Mouse (Mus musculus) forebrain, embryonic 15.5 days (tissue): ENCODE measurements around the gene Pex3. TPM values are rescaled to one million over a fixed set of nuclear protein-coding genes. Genes with fewer than 3 reads are reported as not detected.
A peak's percentile ranks its signal among the peaks of the same experiment; 100 is the strongest.

Experiments used
- ATAC-seq: fragments of 200-750 bp; cut with Nextera tagmentation; replicated peaks from 2 replicates; pipeline ENCODE4 v1.8.0; 2017; ENCODE audit warnings: mild to moderate bottlenecking, moderate TSS enrichment, moderate library complexity
- H3K27ac ChIP-seq: fragments of 300-500 bp; sonication (generic); replicated peaks from 2 replicates; pipeline ENCODE4 v1.5.1; 2015; ENCODE audit warnings: mild to moderate bottlenecking, inconsistent platforms
- H3K27me3 ChIP-seq: fragments of 300-500 bp; sonication (generic); 2 replicates; pipeline ENCODE4 v1.6.1; 2015; ENCODE audit warnings: inconsistent platforms
- H3K36me3 ChIP-seq: fragments of 300-500 bp; sonication (generic); 2 replicates; pipeline ENCODE4 v1.6.1; 2015; ENCODE audit warnings: mild to moderate bottlenecking, inconsistent platforms
- H3K4me1 ChIP-seq: fragments of 300-500 bp; sonication (generic); 2 replicates; pipeline ENCODE4 v1.6.1; 2015; ENCODE audit warnings: inconsistent platforms
- H3K4me2 ChIP-seq: fragments of 300-500 bp; sonication (generic); replicated peaks from 2 replicates; pipeline ENCODE4 v1.6.1; 2015; ENCODE audit warnings: mild to moderate bottlenecking, inconsistent platforms
- H3K4me3 ChIP-seq: fragments of 300-500 bp; sonication (generic); 2 replicates; pipeline ENCODE4 v1.5.1; 2015; ENCODE audit warnings: mild to moderate bottlenecking, inconsistent platforms
- H3K9ac ChIP-seq: fragments of 300-500 bp; sonication (generic); replicated peaks from 2 replicates; pipeline ENCODE4 v1.6.1; 2015; ENCODE audit warnings: mild to moderate bottlenecking, inconsistent platforms
- H3K9me3 ChIP-seq: fragments of 300-500 bp; sonication (generic); 2 replicates; pipeline ENCODE4 v1.6.1; 2016; ENCODE audit warnings: inconsistent platforms
- WGBS: fragments of 180-500 bp; shearing (Covaris S2); methylation state at CpG from one replicate; pipeline ENCODE4 v1.1.7; 2015; ENCODE audit warnings: mixed read lengths; 5-methylcytosine and 5-hydroxymethylcytosine counted together
- polyA plus RNA-seq: library from polyadenylated mRNA; unstranded; fragments of >200 nt; fragmentation: Nextera tagmentation; extraction: Ambion mirVana; gene quantifications from 2 replicates; pipeline ENCODE4 v1.2.1, GENCODE M21; 2015

Gene Pex3
- polyA plus RNA-seq = 29.3 and 30.7 TPM in 2 replicates

GRCm38 (mm10) chr10:13552646-13553497, at the start of gene Pex3, which contains the start of gene Adat2:
Gene Pex3, minus strand, starts transcription at chr10:13553142.
Gene Adat2, plus strand, starts transcription at chr10:13552894.
- no peaks in the 10 kb centered on the region for H3K9me3 ChIP-seq
- H3K27ac ChIP-seq = peak within 1 kb of the TSS; percentile 78
- under 1% methylated on average over 51 of the region's 51 CpGs for WGBS
- H3K4me3 ChIP-seq = peak within 1 kb of the TSS; percentile 92
- no peaks in the 10 kb centered on the region for H3K36me3 ChIP-seq
- H3K9ac ChIP-seq = peak within 1 kb of the TSS; percentile 88
- no peaks in the 10 kb centered on the region for H3K27me3 ChIP-seq
- peak within 1 kb of the TSS; percentile 67 for H3K4me2 ChIP-seq
- peaks cover 13% of the 10 kb centered on the region for H3K4me1 ChIP-seq
- peak; percentile 96 for ATAC-seq

GRCm38 (mm10) chr10:13600926-13601325, 48.0 kb upstream of the Pex3 start:
- no peak overlapping the region for H3K27ac ChIP-seq
- no peak overlapping the region for H3K4me2 ChIP-seq
- ATAC-seq = no peak
- no peaks in the 10 kb centered on the region for H3K4me1 ChIP-seq
- no peak overlapping the region for H3K4me3 ChIP-seq
- WGBS = 60% methylated on average over 2 of the region's 2 CpGs
- no peaks in the 10 kb centered on the region for H3K36me3 ChIP-seq
- no peaks in the 10 kb centered on the region for H3K27me3 ChIP-seq
- H3K9me3 ChIP-seq = no peaks in the 10 kb centered on the region
- no peak overlapping the region for H3K9ac ChIP-seq

DNA sequence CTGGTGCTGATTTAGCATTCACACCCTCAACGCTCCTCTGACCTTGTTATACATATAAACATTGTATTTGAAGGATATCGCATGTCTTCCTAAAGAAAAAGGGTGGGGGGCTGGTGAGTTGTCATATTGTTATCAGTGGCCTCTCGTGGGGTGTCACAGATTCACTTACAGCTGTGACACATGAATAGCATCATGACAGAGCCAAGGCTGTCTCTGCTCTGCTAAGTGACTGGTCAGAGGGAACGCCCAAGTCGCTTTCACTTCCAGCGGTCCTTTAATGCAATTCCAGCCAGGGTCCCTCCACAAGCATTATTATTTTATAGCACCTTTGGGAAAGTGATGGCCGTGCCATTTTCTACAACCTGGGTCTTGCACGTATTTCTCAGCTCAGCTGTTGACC, 44.5 kb upstream of the Pex3 start:
- Histone ChIP-seq H3K27me3 (no peaks in the 10 kb centered on the region), H3K9ac (no peak overlapping the region), H3K9me3 (no peaks in the 10 kb centered on the region), H3K36me3 (no peaks in the 10 kb centered on the region), H3K4me1 (no peaks in the 10 kb centered on the region), H3K4me2 (no peak overlapping the region), H3K27ac (no peak overlapping the region), H3K4me3 (no peak overlapping the region)
- 74% methylated on average over 8 of the region's 8 CpGs for WGBS
- no peak for ATAC-seq

DNA sequence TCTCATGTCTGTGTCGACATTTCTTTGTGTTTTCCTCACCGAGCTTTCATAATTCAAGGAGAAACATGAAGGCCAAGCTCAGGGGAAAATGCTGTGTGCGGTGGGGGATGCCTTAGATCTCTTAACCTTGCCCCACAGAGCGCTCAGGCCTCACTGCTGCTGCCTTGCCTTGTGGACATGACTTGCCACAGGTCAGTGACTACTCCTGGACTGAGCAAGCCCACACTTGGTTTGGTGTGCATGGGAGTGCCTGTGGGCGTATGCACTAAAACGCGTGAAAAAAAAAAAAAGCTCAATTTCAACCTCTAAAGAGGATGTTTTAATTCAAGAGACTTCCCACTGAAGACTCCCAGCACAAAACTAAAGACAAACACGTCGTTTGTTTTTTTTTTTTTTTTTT, 43.9 kb upstream of the Pex3 start:
- no peaks in the 10 kb centered on the region for H3K9me3 ChIP-seq
- no peaks in the 10 kb centered on the region for H3K4me1 ChIP-seq
- 71% methylated on average over 9 of the region's 9 CpGs for WGBS
- no peaks in the 10 kb centered on the region for H3K36me3 ChIP-seq
- H3K4me3 ChIP-seq = no peak overlapping the region
- ATAC-seq = no peak
- H3K27ac ChIP-seq = no peak overlapping the region
- H3K27me3 ChIP-seq = no peaks in the 10 kb centered on the region
- no peak overlapping the region for H3K4me2 ChIP-seq
- no peak overlapping the region for H3K9ac ChIP-seq

DNA sequence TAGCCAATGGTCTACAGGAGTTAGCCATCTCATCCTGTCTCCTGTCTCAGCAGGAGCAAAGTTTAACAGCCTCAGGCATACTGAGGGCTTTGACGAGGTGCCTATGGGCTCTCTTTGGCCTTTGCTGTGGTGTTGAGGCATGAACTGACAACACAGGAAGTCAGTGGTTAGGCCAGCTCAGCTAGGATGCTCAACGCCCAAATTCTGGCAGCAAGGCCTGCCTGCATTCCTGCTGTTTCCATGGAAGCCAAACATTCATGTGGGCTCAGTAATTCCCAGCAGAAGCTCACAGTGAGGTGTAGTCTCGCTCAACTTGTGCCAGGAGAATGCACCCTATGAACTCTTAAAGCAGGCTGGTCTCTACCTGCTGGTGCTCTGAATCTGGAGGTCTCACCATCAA, 43.1 kb upstream of the Pex3 start:
- no peaks in the 10 kb centered on the region for H3K27me3 ChIP-seq
- H3K9me3 ChIP-seq = no peaks in the 10 kb centered on the region
- H3K4me3 ChIP-seq = no peak overlapping the region
- no peak overlapping the region for H3K4me2 ChIP-seq
- no peak for ATAC-seq
- WGBS = 40% methylated on average over 3 of the region's 3 CpGs
- H3K9ac ChIP-seq = no peak overlapping the region
- H3K36me3 ChIP-seq = no peaks in the 10 kb centered on the region
- no peaks in the 10 kb centered on the region for H3K4me1 ChIP-seq
- H3K27ac ChIP-seq = no peak overlapping the region

- Histone ChIP-seq H3K9me3 (no peaks in the 10 kb centered on the region), H3K4me1 (no peaks in the 10 kb centered on the region), H3K4me2 (no peak overlapping the region), H3K27ac (no peak overlapping the region; the same call in 1 of the 2 replicates), H3K9ac (no peak overlapping the region), H3K27me3 (no peaks in the 10 kb centered on the region), H3K36me3 (no peaks in the 10 kb centered on the region), H3K4me3 (no peak overlapping the region)
- peak; percentile 70 for ATAC-seq
- 71% methylated on average over 3 of the region's 3 CpGs for WGBS
These were observed 40.6 kb upstream of the Pex3 start for GRCm38 (mm10) chr10:13593529-13593928.

- 90% methylated on average over 10 of the region's 10 CpGs for WGBS
These were observed 39.3 kb upstream of the Pex3 start for GRCm38 (mm10) chr10:13592196-13592595.

GRCm38 (mm10) chr10:13587914-13588313, 35.0 kb upstream of the Pex3 start:
- Histone ChIP-seq H3K27ac (no peak overlapping the region), H3K4me3 (no peak overlapping the region), H3K9ac (no peak overlapping the region), H3K9me3 (no peaks in the 10 kb centered on the region), H3K4me1 (no peaks in the 10 kb centered on the region), H3K36me3 (no peaks in the 10 kb centered on the region), H3K4me2 (no peak overlapping the region), H3K27me3 (no peaks in the 10 kb centered on the region)
- no peak for ATAC-seq
- 79% methylated on average over 2 of the region's 2 CpGs for WGBS

More at GRCm38 (mm10) chr10:13592196-13592595, 39.3 kb upstream of the Pex3 start:
- H3K36me3 ChIP-seq = no peaks in the 10 kb centered on the region
- H3K27ac ChIP-seq = no peak overlapping the region
- H3K4me3 ChIP-seq = no peak overlapping the region
- no peaks in the 10 kb centered on the region for H3K27me3 ChIP-seq
- no peaks in the 10 kb centered on the region for H3K9me3 ChIP-seq
- no peak overlapping the region for H3K9ac ChIP-seq
- ATAC-seq = no peak
- H3K4me2 ChIP-seq = no peak overlapping the region
- no peaks in the 10 kb centered on the region for H3K4me1 ChIP-seq

- Histone ChIP-seq H3K27ac (no peak overlapping the region), H3K9me3 (no peaks in the 10 kb centered on the region), H3K4me3 (no peak overlapping the region), H3K4me2 (no peak overlapping the region), H3K9ac (no peak overlapping the region), H3K4me1 (no peaks in the 10 kb centered on the region), H3K36me3 (no peaks in the 10 kb centered on the region), H3K27me3 (peaks cover 3% of the 10 kb centered on the region; the same call in 1 of the 2 replicates)
- 83% methylated on average over 7 of the region's 7 CpGs for WGBS
- ATAC-seq = no peak
These were observed 24.2 kb upstream of the Pex3 start for GRCm38 (mm10) chr10:13577123-13577522.

GRCm38 (mm10) chr10:13572410-13572809, 19.5 kb upstream of the Pex3 start:
- 87% methylated on average over 6 of the region's 6 CpGs for WGBS
- no peaks in the 10 kb centered on the region for H3K9me3 ChIP-seq
- H3K4me3 ChIP-seq = no peak overlapping the region
- H3K27me3 ChIP-seq = peaks cover 4% of the 10 kb centered on the region; the same call in 1 of the 2 replicates
- ATAC-seq = no peak
- no peak overlapping the region for H3K9ac ChIP-seq
- H3K27ac ChIP-seq = no peak overlapping the region
- H3K4me1 ChIP-seq = peaks cover 10% of the 10 kb centered on the region; the same call in 1 of the 2 replicates
- no peak overlapping the region for H3K4me2 ChIP-seq
- no peaks in the 10 kb centered on the region for H3K36me3 ChIP-seq

- ATAC-seq = no peak
- H3K9me3 ChIP-seq = no peaks in the 10 kb centered on the region
- H3K4me2 ChIP-seq = no peak overlapping the region
- no peaks in the 10 kb centered on the region for H3K36me3 ChIP-seq
- H3K27me3 ChIP-seq = peaks cover 4% of the 10 kb centered on the region; the same call in 1 of the 2 replicates
- peaks cover 10% of the 10 kb centered on the region; the same call in 1 of the 2 replicates for H3K4me1 ChIP-seq
- no peak overlapping the region for H3K27ac ChIP-seq
- WGBS = 60% methylated on average over 10 of the region's 10 CpGs
- no peak overlapping the region for H3K4me3 ChIP-seq
- no peak overlapping the region for H3K9ac ChIP-seq
These were observed 19.1 kb upstream of the Pex3 start for GRCm38 (mm10) chr10:13572003-13572402.

DNA sequence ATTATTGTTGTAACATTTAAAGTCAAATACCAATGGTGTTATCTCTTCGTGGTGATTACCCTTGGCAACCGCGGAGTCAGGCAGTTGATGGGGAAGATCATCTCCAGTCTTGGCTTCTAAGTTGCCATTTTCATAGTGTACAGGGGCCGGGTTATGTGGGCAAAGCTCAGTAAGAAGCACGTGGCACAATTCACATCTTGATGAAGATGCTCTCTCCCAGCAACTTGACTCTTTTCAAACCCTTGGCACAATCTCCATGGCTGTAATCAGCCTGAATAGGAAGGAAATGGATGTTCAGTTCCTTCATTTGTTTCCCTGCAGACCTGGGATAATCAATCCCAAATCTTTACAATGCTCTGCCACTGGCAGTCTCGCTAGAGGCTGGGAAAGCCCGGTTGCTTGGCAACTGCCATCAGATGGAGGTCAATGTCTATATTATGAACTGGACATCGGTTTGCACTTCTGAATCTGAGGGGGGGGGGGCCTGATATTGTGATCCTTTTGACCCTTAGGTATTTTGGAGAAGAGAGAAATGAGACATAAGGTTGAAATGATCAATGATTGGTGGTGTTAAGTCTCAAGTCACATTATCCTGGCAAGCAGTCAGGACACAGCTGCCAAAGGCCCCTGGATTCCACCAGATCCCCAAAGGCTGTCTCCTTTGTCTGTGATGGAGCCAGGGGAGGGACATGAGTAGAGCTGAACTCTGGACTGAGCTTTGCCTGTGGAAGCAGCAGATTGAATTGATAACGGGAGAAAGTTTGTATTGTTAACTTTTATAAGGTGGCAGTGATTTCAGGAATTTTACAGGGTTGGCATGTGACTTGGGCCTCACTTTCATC, 18.0 kb upstream of the Pex3 start:
- Histone ChIP-seq H3K36me3 (no peaks in the 10 kb centered on the region), H3K27me3 (peaks cover 4% of the 10 kb centered on the region; the same call in 1 of the 2 replicates), H3K9ac (no peak overlapping the region), H3K9me3 (no peaks in the 10 kb centered on the region), H3K4me1 (peaks cover 10% of the 10 kb centered on the region; the same call in 1 of the 2 replicates), H3K4me3 (no peak overlapping the region), H3K4me2 (no peak overlapping the region), H3K27ac (no peak overlapping the region)
- 80% methylated on average over 9 of the region's 9 CpGs for WGBS
- no peak for ATAC-seq
